Mouse (Mus musculus) cerebellum, adult 9-11 months (tissue): ENCODE measurements around the gene Btc.

Experiments used
- DNase-seq: peaks from one replicate; pipeline ENCODE4 v3.0.0; 2022

Btc gene

GRCm38 (mm10) chr5:91402339-91403211 lies at the start of gene Btc:
TSS of gene Btc (minus strand) at chr5:91402994.
- DNase-seq: peak; percentile 11

GRCm38 (mm10) chr5:91444981-91445517 lies 42.3 kb upstream of the Btc start:
- no peak for DNase-seq

- DNase-seq: no peak
Observed at GRCm38 (mm10) chr5:91436563-91436962, 33.8 kb upstream of the Btc start.

- no peak for DNase-seq
Observed at GRCm38 (mm10) chr5:91434723-91435658, 32.2 kb upstream of the Btc start.

- DNase-seq: no peak
Observed at GRCm38 (mm10) chr5:91428547-91428946, 25.8 kb upstream of the Btc start.

GRCm38 (mm10) chr5:91413814-91414213 lies 11.0 kb upstream of the Btc start:
- peak; percentile 12 for DNase-seq

GRCm38 (mm10) chr5:91404263-91404662 lies 1.5 kb upstream of the Btc start:
- DNase-seq: no peak

GRCm38 (mm10) chr5:91403281-91403680 lies 487 bp upstream of the Btc start:
- no peak for DNase-seq

- DNase-seq: no peak
Observed at GRCm38 (mm10) chr5:91400493-91401096, 2.2 kb downstream of the Btc start.

GRCm38 (mm10) chr5:91375467-91375866 lies 27.3 kb downstream of the Btc start:
- DNase-seq: no peak

GRCm38 (mm10) chr5:91368061-91368565 lies 34.7 kb downstream of the Btc start:
- no peak for DNase-seq

GRCm38 (mm10) chr5:91366925-91367324 lies 35.9 kb downstream of the Btc start:
- DNase-seq: peak; percentile 75

GRCm38 (mm10) chr5:91363274-91363991 lies 39.4 kb downstream of the Btc start:
- no peak for DNase-seq

- no peak for DNase-seq
Observed at GRCm38 (mm10) chr5:91352645-91353044, 50.1 kb downstream of the Btc start.

GRCm38 (mm10) chr5:91345681-91346080 lies 57.1 kb downstream of the Btc start:
- peak; percentile 16 for DNase-seq

GRCm38 (mm10) chr5:91345064-91345463 lies 57.7 kb downstream of the Btc start:
- no peak for DNase-seq

- DNase-seq: no peak
Observed at GRCm38 (mm10) chr5:91341981-91342760, 60.6 kb downstream of the Btc start.

- no peak for DNase-seq
Observed at GRCm38 (mm10) chr5:91334227-91334626, 68.6 kb downstream of the Btc start.

- DNase-seq: no peak
Observed at GRCm38 (mm10) chr5:91332079-91332865, 70.5 kb downstream of the Btc start.

- no peak for DNase-seq
Observed at GRCm38 (mm10) chr5:91321840-91322239, 81.0 kb downstream of the Btc start.
